Mouse (Mus musculus): ENCODE results near the gene Pias1. TPM values are rescaled to one million over a fixed set of nuclear protein-coding genes. Genes with fewer than 3 reads are reported as not detected.
A peak's percentile ranks its signal among the peaks of the same experiment; 100 is the strongest.

Gene Pias1
- total and polyA plus RNA-seq, 3 experiments = 7.7 to 21.5 TPM; not detected in 1

DNA sequence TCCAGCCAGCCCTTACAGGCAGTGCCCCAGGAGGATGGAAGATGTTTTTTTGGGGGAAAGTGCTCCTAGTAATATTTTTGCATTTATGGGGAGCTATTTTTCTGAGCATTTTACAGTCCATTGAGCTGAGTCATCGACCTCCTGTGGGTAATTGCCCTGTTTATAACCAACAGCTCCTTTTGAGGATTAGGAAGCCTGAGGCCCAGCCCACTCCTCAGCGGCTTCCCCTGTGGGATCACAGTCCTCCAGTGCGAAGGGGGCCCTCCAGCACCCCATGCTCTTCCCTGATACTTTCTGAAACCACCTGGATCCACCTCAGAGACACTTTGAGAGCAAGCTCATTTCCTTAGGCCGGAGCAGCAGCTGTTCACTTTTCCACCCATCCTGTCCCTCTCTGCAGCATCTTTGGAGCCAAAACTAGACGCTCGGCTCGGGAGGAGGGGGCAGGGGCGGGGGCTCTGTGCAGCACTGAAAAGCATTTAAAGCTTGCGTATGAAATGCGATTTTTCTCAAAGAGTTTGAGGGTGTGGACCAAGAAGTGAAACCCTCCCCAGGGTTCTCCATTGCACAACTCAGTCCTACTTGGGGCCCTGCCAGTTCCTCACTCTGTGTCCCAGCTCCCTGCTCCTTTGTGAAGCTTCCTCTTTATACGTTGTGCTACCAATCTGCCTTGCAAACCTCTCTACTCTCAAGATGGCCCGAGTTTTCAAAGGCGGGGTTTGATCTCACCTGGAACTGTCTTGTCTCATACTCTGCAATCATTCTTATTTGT is 43.5 kb upstream of the Pias1 start:
- DNase-seq (ENCODE audit: low read depth, low spot score) = peak; percentile 40

DNA sequence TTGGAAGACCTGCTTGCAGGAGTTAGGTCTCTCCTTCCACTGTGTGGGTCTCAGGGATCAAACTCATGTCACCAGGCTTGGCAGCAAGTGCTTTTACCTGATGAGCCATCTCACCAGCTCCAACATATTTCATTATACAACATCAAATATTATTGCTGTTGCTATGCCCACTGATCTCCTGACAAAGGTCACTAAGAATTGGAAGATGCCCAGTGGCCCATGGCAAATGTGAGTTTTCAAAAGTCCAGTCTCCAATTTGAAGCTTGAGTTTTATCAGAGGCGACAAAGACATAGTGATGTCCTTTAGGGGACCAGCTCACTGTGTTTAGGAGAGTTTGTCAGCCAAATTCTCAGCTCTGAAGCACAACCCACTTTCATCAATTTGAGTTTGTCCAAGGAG is 34.8 kb upstream of the Pias1 start:
- TF ChIP-seq ZKSCAN1 (IDR thresholded peaks at IDR 0.05; ENCODE audit: low read depth, low read length) = no peak
- TF ChIP-seq HCFC1 (IDR thresholded peaks at IDR 0.05; ENCODE audit: low read depth, low read length) = no peak
- TF ChIP-seq NRF1 (IDR thresholded peaks at IDR 0.05; ENCODE audit: insufficient read depth, low read depth, low read length, poor library complexity, severe bottlenecking) = no peak
- TF ChIP-seq MXI1 (IDR thresholded peaks at IDR 0.05; ENCODE audit: low read depth, low read length) = no peak
- TF ChIP-seq POLR2A (IDR thresholded peaks at IDR 0.05; ENCODE audit: control insufficient read depth in 1 of 2, insufficient read depth in 1 of 2, low read depth in 1 of 2, low read length in 2 of 2, poor library complexity in 1 of 2) = no peak
- no peak for TF ChIP-seq ETS1 (IDR thresholded peaks at IDR 0.05; ENCODE audit: low read depth, low read length)
- TF ChIP-seq JUND (IDR thresholded peaks at IDR 0.05; ENCODE audit: low read depth, low read length) = no peak
- no peak for TF ChIP-seq TBP (IDR thresholded peaks at IDR 0.05; ENCODE audit: low read depth, low read length)
- no peak for TF ChIP-seq ZMIZ1 (IDR thresholded peaks at IDR 0.05; ENCODE audit: low read depth, low read length)
- no peak for TF ChIP-seq POLR2AphosphoS2 (IDR thresholded peaks at IDR 0.05; ENCODE audit: low read length)
- no peak for TF ChIP-seq TAL1 (IDR thresholded peaks at IDR 0.05; ENCODE audit: low read length)
- no peak for TF ChIP-seq MEF2A (IDR thresholded peaks at IDR 0.05; ENCODE audit: extremely low read depth, insufficient replicate concordance, low read depth, low read length, poor library complexity, severe bottlenecking)
- no peak for TF ChIP-seq ZC3H11A (IDR thresholded peaks at IDR 0.05; ENCODE audit: low read depth, low read length)
- no peak for TF ChIP-seq CTCF (IDR thresholded peaks at IDR 0.05 in 2 of 3, conservative IDR thresholded peaks at IDR 0.05 in 1 of 3; ENCODE audit: control insufficient read depth in 1 of 3, insufficient read depth in 1 of 3, low read depth in 2 of 3, low read length in 3 of 3, poor library complexity in 1 of 3, severe bottlenecking in 1 of 3)
- TF ChIP-seq USF2 (IDR thresholded peaks at IDR 0.05; ENCODE audit: borderline replicate concordance in 1 of 2, insufficient read depth in 1 of 2, low read depth in 1 of 2, low read length in 2 of 2) = no peak
- TF ChIP-seq EP300 (IDR thresholded peaks at IDR 0.05; ENCODE audit: low read depth in 1 of 2, low read length in 2 of 2) = no peak
- no peak overlapping the region for H3K27ac ChIP-seq (ENCODE audit: control insufficient read depth, low read depth, low read length)
- H3K9ac ChIP-seq (ENCODE audit: control insufficient read depth, low read depth, low read length, poor library complexity, severe bottlenecking) = no peak overlapping the region
- H3K79me2 ChIP-seq (ENCODE audit: control insufficient read depth, insufficient read depth, low read length, poor library complexity) = no peaks in the 10 kb centered on the region
- H3K4me3 ChIP-seq (ENCODE audit: control insufficient read depth in 1 of 2, insufficient read depth in 1 of 2, low read depth in 2 of 2, low read length in 2 of 2) = no peak overlapping the region
- no peak for DNase-seq (ENCODE audit: low read depth, low spot score)
- H3K27me3 ChIP-seq (ENCODE audit: control insufficient read depth in 1 of 2, insufficient read depth in 2 of 2, low read length in 2 of 2) = peaks cover 3 to 10% of the 10 kb centered on the region in 2 experiments
- H3K36me3 ChIP-seq (ENCODE audit: control insufficient read depth in 1 of 2, insufficient read depth in 2 of 2, low read length in 2 of 2) = no peaks in the 10 kb centered on the region
- H3K9me3 ChIP-seq (replicated peaks; ENCODE audit: insufficient read depth, low read length) = no peaks in the 10 kb centered on the region
- no peaks in the 10 kb centered on the region for H3K4me1 ChIP-seq (ENCODE audit: control insufficient read depth in 1 of 2, insufficient read depth in 2 of 2, low read length in 2 of 2)

More for the DNA sequence above, 43.5 kb upstream of the Pias1 start:
- no peaks in the 10 kb centered on the region for H3K9me3 ChIP-seq (replicated peaks; ENCODE audit: insufficient read depth, low read length)
- H3K4me3 ChIP-seq (ENCODE audit: control insufficient read depth in 1 of 2, insufficient read depth in 1 of 2, low read depth in 2 of 2, low read length in 2 of 2) = no peak overlapping the region
- TF ChIP-seq TAL1 (IDR thresholded peaks at IDR 0.05; ENCODE audit: low read length) (no peak), RCOR1 (IDR thresholded peaks at IDR 0.05; ENCODE audit: low read depth, low read length) (no peak), MAFK (IDR thresholded peaks at IDR 0.05; ENCODE audit: borderline replicate concordance, low read depth, low read length) (no peak), ETS1 (IDR thresholded peaks at IDR 0.05; ENCODE audit: low read depth, low read length) (no peak), EP300 (IDR thresholded peaks at IDR 0.05; ENCODE audit: low read depth in 1 of 2, low read length in 2 of 2) (no peak), RAD21 (IDR thresholded peaks at IDR 0.05; ENCODE audit: low read depth, low read length) (no peak), MAZ (IDR thresholded peaks at IDR 0.05; ENCODE audit: low read depth, low read length) (no peak), TBP (IDR thresholded peaks at IDR 0.05; ENCODE audit: low read depth, low read length) (no peak), KAT2A (conservative IDR thresholded peaks at IDR 0.05; ENCODE audit: low read depth, low read length) (no peak), CTCF (IDR thresholded peaks at IDR 0.05 in 2 of 3, conservative IDR thresholded peaks at IDR 0.05 in 1 of 3; ENCODE audit: control insufficient read depth in 1 of 3, insufficient read depth in 1 of 3, low read depth in 2 of 3, low read length in 3 of 3, poor library complexity in 1 of 3, severe bottlenecking in 1 of 3) (no peak), MYC (IDR thresholded peaks at IDR 0.05; ENCODE audit: low read depth, low read length) (no peak), TCF12 (IDR thresholded peaks at IDR 0.05; ENCODE audit: low read depth, low read length) (no peak), ZKSCAN1 (IDR thresholded peaks at IDR 0.05; ENCODE audit: low read depth, low read length) (no peak), HCFC1 (IDR thresholded peaks at IDR 0.05; ENCODE audit: low read depth, low read length) (no peak)
- no peaks in the 10 kb centered on the region for H3K79me2 ChIP-seq (ENCODE audit: control insufficient read depth, insufficient read depth, low read length, poor library complexity)
- H3K9ac ChIP-seq (ENCODE audit: control insufficient read depth, low read depth, low read length, poor library complexity, severe bottlenecking) = no peak overlapping the region
- no peaks in the 10 kb centered on the region for H3K4me1 ChIP-seq (ENCODE audit: control insufficient read depth in 1 of 2, insufficient read depth in 2 of 2, low read length in 2 of 2)
- H3K36me3 ChIP-seq (ENCODE audit: control insufficient read depth in 1 of 2, insufficient read depth in 2 of 2, low read length in 2 of 2) = no peaks in the 10 kb centered on the region
- no peak overlapping the region for H3K27ac ChIP-seq (ENCODE audit: control insufficient read depth, low read depth, low read length)
- H3K27me3 ChIP-seq (ENCODE audit: control insufficient read depth in 1 of 2, insufficient read depth in 2 of 2, low read length in 2 of 2) = peaks cover 0 to under 1% of the 10 kb centered on the region in 2 experiments; a peak in 2 of 4 replicates

Measured in MEL (cell line).